In genomic region chr6:55444721-55445120, GRCm38 (mm10) we compare ENCODE assay signal across 12 mouse cellular contexts. TPM values are rescaled to one million over a fixed set of nuclear protein-coding genes. Genes with fewer than 3 reads are reported as not detected.
A peak's percentile ranks its signal among the peaks of the same experiment; 100 is the strongest.
DNase-seq lines count a peak whose midpoint lies in the region; ATAC-seq and TF ChIP-seq lines count a peak whose summit lies in the region.
"Had no signal": no experiment of that assay in that cellular context is flagged by ENCODE, and none has a peak within 500 bp of the region (broad histone marks: within the 10 kb centered on the region; RNA-seq: fewer than 3 reads in every experiment).

No protein-coding gene starts in this region.

- H3K4me2 ChIP-seq in neural tube, embryonic 11.5 days (ENCODE audit: low read depth), result no peak overlapping the region
- no peak overlapping the region for H3K4me2 ChIP-seq in midbrain, embryonic 11.5 days
- H3K4me2 ChIP-seq: embryonic facial prominence, embryonic 12.5 days; limb, embryonic 12.5 days had no signal

- no peak overlapping the region for H3K4me3 ChIP-seq in neural tube, embryonic 11.5 days (ENCODE audit: low read depth, low read length)
- no peak overlapping the region for H3K4me3 ChIP-seq in hindbrain, embryonic 10.5 days
- H3K4me3 ChIP-seq in midbrain, embryonic 11.5 days (ENCODE audit: low read depth, low read length), result no peak overlapping the region
- no peak overlapping the region for H3K4me3 ChIP-seq in olfactory bulb, adult 2 months (ENCODE audit: insufficient read depth, low read depth, low read length)
- H3K4me3 ChIP-seq: embryonic facial prominence, embryonic 12.5 days; limb, embryonic 12.5 days had no signal

- peak overlapping the region; percentile 18; the same call in 1 of the 2 replicates for H3K9ac ChIP-seq in neural tube, embryonic 11.5 days (ENCODE audit: low read length)
- H3K9ac ChIP-seq in midbrain, embryonic 11.5 days (ENCODE audit: low read length), result no peak overlapping the region
- H3K9ac ChIP-seq: embryonic facial prominence, embryonic 12.5 days; limb, embryonic 12.5 days had no signal

- H3K4me1 ChIP-seq in neural tube, embryonic 11.5 days (ENCODE audit: control insufficient read depth, insufficient read depth, low read length), result peaks cover 9% of the 10 kb centered on the region; the same call in 1 of the 2 replicates
- H3K4me1 ChIP-seq in hindbrain, embryonic 10.5 days (replicated peaks), result peaks cover 53% of the 10 kb centered on the region
- peaks cover 15% of the 10 kb centered on the region for H3K4me1 ChIP-seq in midbrain, embryonic 11.5 days (ENCODE audit: control insufficient read depth, insufficient read depth, low read length)
- peaks cover 30% of the 10 kb centered on the region for H3K4me1 ChIP-seq in olfactory bulb, adult 2 months (ENCODE audit: control insufficient read depth, insufficient read depth, low read length)

- 44% methylated on average over 4 of the region's 4 CpGs for WGBS in neural tube, embryonic 11.5 days
- 39% methylated on average over 4 of the region's 4 CpGs for WGBS in hindbrain, embryonic 10.5 days
- 24% methylated on average over 4 of the region's 4 CpGs for WGBS in midbrain, embryonic 11.5 days
- WGBS in olfactory bulb, adult 2 months, result 48% methylated on average over 4 of the region's 4 CpGs

- no peak; the same call in none of the 2 replicates for ATAC-seq in neural tube, embryonic 11.5 days (ENCODE audit: insufficient read depth, low FRiP score, low TSS enrichment)
- peak; percentile 45 for ATAC-seq in midbrain, embryonic 11.5 days (ENCODE audit: low FRiP score)

- peak overlapping the region; percentile 60 for H3K27ac ChIP-seq in neural tube, embryonic 11.5 days (ENCODE audit: low read depth, low read length)
- peak overlapping the region; percentile 91 for H3K27ac ChIP-seq in hindbrain, embryonic 10.5 days
- H3K27ac ChIP-seq in midbrain, embryonic 11.5 days (ENCODE audit: low read depth, low read length), result peak overlapping the region; percentile 82
- H3K27ac ChIP-seq in olfactory bulb, adult 2 months (ENCODE audit: insufficient read depth, low read depth, low read length), result peak overlapping the region; percentile 30; the same call in 1 of the 2 replicates
- H3K27ac ChIP-seq: embryonic facial prominence, embryonic 12.5 days; limb, embryonic 12.5 days; macrophage had no signal

- intact Hi-C loops in left cerebral cortex, postnatal 25 days (cut with DNase I), result no loop called here

- no peaks in the 10 kb centered on the region for H3K27me3 ChIP-seq in neural tube, embryonic 11.5 days (ENCODE audit: control insufficient read depth, insufficient read depth, low read length)
- H3K27me3 ChIP-seq in hindbrain, embryonic 10.5 days (ENCODE audit: insufficient read depth, poor library complexity, severe bottlenecking), result peaks cover 21% of the 10 kb centered on the region
- H3K27me3 ChIP-seq in midbrain, embryonic 11.5 days (ENCODE audit: control insufficient read depth, insufficient read depth, low read length), result 0 out of 2 replicates have a peak, but pooled peaks cover 2% of the 10 kb centered on the region
- H3K27me3 ChIP-seq: embryonic facial prominence, embryonic 12.5 days had no signal

- TF ChIP-seq CTCF in olfactory bulb, adult 2 months (IDR thresholded peaks at IDR 0.05; ENCODE audit: insufficient read depth, low read depth, low read length), result no peak

- no peaks in the 10 kb centered on the region for H3K9me3 ChIP-seq in neural tube, embryonic 11.5 days (ENCODE audit: control insufficient read depth, low read length)
- no peaks in the 10 kb centered on the region for H3K9me3 ChIP-seq in hindbrain, embryonic 10.5 days
- no peaks in the 10 kb centered on the region for H3K9me3 ChIP-seq in midbrain, embryonic 11.5 days (ENCODE audit: control insufficient read depth, low read length)
- H3K9me3 ChIP-seq: embryonic facial prominence, embryonic 12.5 days; limb, embryonic 12.5 days had no signal

- DNase-seq in neural tube, embryonic 11.5 days (ENCODE audit: low spot score), result no peak
- no peak for DNase-seq in neural tube, embryonic 10.5 days (ENCODE audit: extremely low spot score, low spot score)
- no peak for DNase-seq in hindbrain, embryonic 10.5 days (ENCODE audit: low spot score)
- DNase-seq in midbrain, embryonic 11.5 days (ENCODE audit: low spot score, missing footprints), result peak; percentile 88
- no peak for DNase-seq in thymus, postnatal 36 days
- DNase-seq in left cerebral cortex, postnatal 25 days (ENCODE audit: low spot score in 2 of 2), result no peak
- DNase-seq in spleen, postnatal 4 days (ENCODE audit: low spot score in 2 of 2), result no peak
- DNase-seq: heart, postnatal 36 days had no signal

- TF ChIP-seq POLR2A in olfactory bulb, adult 2 months (IDR thresholded peaks at IDR 0.05; ENCODE audit: insufficient read depth, low read depth, low read length), result no peak

- no peaks in the 10 kb centered on the region for H3K36me3 ChIP-seq in neural tube, embryonic 11.5 days (ENCODE audit: control insufficient read depth, insufficient read depth, low read length)
- no peaks in the 10 kb centered on the region for H3K36me3 ChIP-seq in hindbrain, embryonic 10.5 days
- H3K36me3 ChIP-seq in midbrain, embryonic 11.5 days (ENCODE audit: control insufficient read depth, insufficient read depth, low read length), result no peaks in the 10 kb centered on the region
- H3K36me3 ChIP-seq: embryonic facial prominence, embryonic 12.5 days; limb, embryonic 12.5 days had no signal

RNA-seq across cellular contexts. Expression of gene Adcyap1r1, which starts 7.1 kb away (rescaled TPM):
- 18.1 and 18.3 TPM in 2 replicates for polyA plus RNA-seq in neural tube, embryonic 11.5 days (2014; fragmentation: Nextera tagmentation; extraction: Ambion mirVana)
- 31.4 and 32.4 TPM in 2 replicates for polyA plus RNA-seq in hindbrain, embryonic 10.5 days (2016; fragmentation: Nextera tagmentation; extraction: Ambion mirVana)
- polyA plus RNA-seq in midbrain, embryonic 11.5 days (2014; fragmentation: Nextera tagmentation; extraction: Ambion mirVana), result 17.6 and 20.4 TPM in 2 replicates
- not detected in 2 replicates for polyA plus RNA-seq in olfactory bulb, adult 2 months (2012; ENCODE audit: insufficient read depth, insufficient read length, low replicate concordance, missing spikeins)
- total RNA-seq in left cerebral cortex, postnatal 25 days (2021), result 100 to 1,000 TPM; 108 to 116 TPM
- polyA plus RNA-seq: macrophage had no signal

Comparison
In these comparisons a context has a peak if more than half of its experiments do, and no peak if none do; other contexts are left out.
1. H3K27ac ChIP-seq: peak in every context shown above with its lines; median percentile 91 in hindbrain, embryonic 10.5 days; 82 in midbrain, embryonic 11.5 days; 60 in neural tube, embryonic 11.5 days; 30 in olfactory bulb, adult 2 months.